ENCODE assay signal across 14 mouse cellular contexts in genomic region chr1:126764201-126764600, GRCm38 (mm10).
"Had no signal": no experiment of that assay in that cellular context is flagged by ENCODE, and none has a peak within 500 bp of the region (broad histone marks: within the 10 kb centered on the region; RNA-seq: fewer than 3 reads in every experiment).

No protein-coding gene starts in this region.

- H3K9me3 ChIP-seq: limb, embryonic 13.5 days; midbrain, embryonic 13.5 days; neural tube, embryonic 15.5 days had no signal

- H3K27ac ChIP-seq: layer of hippocampus, adult 2 months; limb, embryonic 13.5 days; liver, embryonic 14.5 days; midbrain, embryonic 13.5 days; neural tube, embryonic 15.5 days had no signal

- DNase-seq: kidney, postnatal 10 days; kidney, postnatal 4 days; left cerebral cortex, postnatal 4 days; lung, adult 18-20 months; right cerebral cortex, adult 18-20 months; right cerebral cortex, postnatal 25 days; thymus, adult 18-20 months; thymus, postnatal 14 days had no signal

- H3K4me3 ChIP-seq: layer of hippocampus, adult 2 months; limb, embryonic 13.5 days; midbrain, embryonic 13.5 days; myocyte; neural tube, embryonic 15.5 days had no signal

- H3K36me3 ChIP-seq: limb, embryonic 13.5 days; midbrain, embryonic 13.5 days; neural tube, embryonic 15.5 days had no signal

- H3K4me2 ChIP-seq: limb, embryonic 13.5 days; midbrain, embryonic 13.5 days; neural tube, embryonic 15.5 days had no signal

- H3K9ac ChIP-seq: limb, embryonic 13.5 days; liver, embryonic 14.5 days; midbrain, embryonic 13.5 days; neural tube, embryonic 15.5 days had no signal

- H3K27me3 ChIP-seq: limb, embryonic 13.5 days; neural tube, embryonic 15.5 days had no signal
